Mouse (Mus musculus): ENCODE results near the gene Bank1. TPM values are rescaled to one million over a fixed set of nuclear protein-coding genes. Genes with fewer than 3 reads are reported as not detected.

Gene Bank1
- total RNA-seq, 1 experiment: 0.18 TPM

- no peak for TF ChIP-seq ZNF384 (IDR thresholded peaks at IDR 0.05; ENCODE audit: low read depth, low read length)
- TF ChIP-seq CHD2 (IDR thresholded peaks at IDR 0.05; ENCODE audit: low read depth, low read length): no peak
- no peak for TF ChIP-seq MAFK (IDR thresholded peaks at IDR 0.05; ENCODE audit: insufficient read depth, low read depth, low read length)
- no peak for TF ChIP-seq HCFC1 (IDR thresholded peaks at IDR 0.05; ENCODE audit: borderline replicate concordance, insufficient read depth, low read length)
- TF ChIP-seq ZC3H11A (IDR thresholded peaks at IDR 0.05; ENCODE audit: borderline replicate concordance, low read depth, low read length): no peak
- Histone ChIP-seq H3K36me3 (ENCODE audit: control insufficient read depth, insufficient read depth, low read length, poor library complexity, severe bottlenecking) (no peaks in the 10 kb centered on the region), H3K9ac (ENCODE audit: insufficient read depth, low read depth, low read length, poor library complexity, severe bottlenecking) (no peak overlapping the region), H3K27ac (ENCODE audit: insufficient read depth, low read depth, low read length, poor library complexity, severe bottlenecking) (no peak overlapping the region), H3K4me1 (ENCODE audit: control insufficient read depth in 2 of 2, insufficient read depth in 2 of 2, low read length in 2 of 2, poor library complexity in 1 of 2) (no peaks in the 10 kb centered on the region), H3K4me3 (ENCODE audit: insufficient read depth in 1 of 2, low read depth in 1 of 2, low read length in 2 of 2, poor library complexity in 1 of 2, severe bottlenecking in 1 of 2) (no peak overlapping the region), H3K9me3 (ENCODE audit: control insufficient read depth, insufficient read depth, low read depth, low read length) (no peaks in the 10 kb centered on the region)
- in situ Hi-C loops (cut with MboI; ENCODE audit: low sequenced_read_pairs in 2 of 2, unreplicated experiment in 2 of 2): no loop called here
- DNase-seq (ENCODE audit: low read depth, low spot score): no peak
Measured at GRCm38 (mm10) chr3:136040041-136040440, 285.8 kb downstream of the Bank1 start.

GRCm38 (mm10) chr3:136039446-136039845 is 286.4 kb downstream of the Bank1 start:
- H3K4me1 ChIP-seq (ENCODE audit: control insufficient read depth in 2 of 2, insufficient read depth in 2 of 2, low read length in 2 of 2, poor library complexity in 1 of 2): no peaks in the 10 kb centered on the region
- no peak for DNase-seq (ENCODE audit: low read depth, low spot score)
- no peaks in the 10 kb centered on the region for H3K9me3 ChIP-seq (ENCODE audit: control insufficient read depth, insufficient read depth, low read depth, low read length)
- H3K9ac ChIP-seq (ENCODE audit: insufficient read depth, low read depth, low read length, poor library complexity, severe bottlenecking): no peak overlapping the region
- H3K36me3 ChIP-seq (ENCODE audit: control insufficient read depth, insufficient read depth, low read length, poor library complexity, severe bottlenecking): no peaks in the 10 kb centered on the region
- H3K27ac ChIP-seq (ENCODE audit: insufficient read depth, low read depth, low read length, poor library complexity, severe bottlenecking): no peak overlapping the region
- TF ChIP-seq ZNF384 (IDR thresholded peaks at IDR 0.05; ENCODE audit: low read depth, low read length) (no peak), HCFC1 (IDR thresholded peaks at IDR 0.05; ENCODE audit: borderline replicate concordance, insufficient read depth, low read length) (no peak), MAFK (IDR thresholded peaks at IDR 0.05; ENCODE audit: insufficient read depth, low read depth, low read length) (no peak), ZC3H11A (IDR thresholded peaks at IDR 0.05; ENCODE audit: borderline replicate concordance, low read depth, low read length) (no peak), CHD2 (IDR thresholded peaks at IDR 0.05; ENCODE audit: low read depth, low read length) (no peak)
- H3K4me3 ChIP-seq (ENCODE audit: insufficient read depth in 1 of 2, low read depth in 1 of 2, low read length in 2 of 2, poor library complexity in 1 of 2, severe bottlenecking in 1 of 2): no peak overlapping the region
- in situ Hi-C loops (cut with MboI; ENCODE audit: low sequenced_read_pairs in 2 of 2, unreplicated experiment in 2 of 2): no loop called here

GRCm38 (mm10) chr3:136037254-136037653 is 288.6 kb downstream of the Bank1 start:
- Histone ChIP-seq H3K36me3 (ENCODE audit: control insufficient read depth, insufficient read depth, low read length, poor library complexity, severe bottlenecking) (no peaks in the 10 kb centered on the region), H3K27ac (ENCODE audit: insufficient read depth, low read depth, low read length, poor library complexity, severe bottlenecking) (no peak overlapping the region), H3K9me3 (ENCODE audit: control insufficient read depth, insufficient read depth, low read depth, low read length) (no peaks in the 10 kb centered on the region), H3K4me3 (ENCODE audit: insufficient read depth in 1 of 2, low read depth in 1 of 2, low read length in 2 of 2, poor library complexity in 1 of 2, severe bottlenecking in 1 of 2) (no peak overlapping the region), H3K4me1 (ENCODE audit: control insufficient read depth in 2 of 2, insufficient read depth in 2 of 2, low read length in 2 of 2, poor library complexity in 1 of 2) (no peaks in the 10 kb centered on the region), H3K9ac (ENCODE audit: insufficient read depth, low read depth, low read length, poor library complexity, severe bottlenecking) (no peak overlapping the region)
- TF ChIP-seq ZNF384 (IDR thresholded peaks at IDR 0.05; ENCODE audit: low read depth, low read length) (no peak), CHD2 (IDR thresholded peaks at IDR 0.05; ENCODE audit: low read depth, low read length) (no peak), HCFC1 (IDR thresholded peaks at IDR 0.05; ENCODE audit: borderline replicate concordance, insufficient read depth, low read length) (no peak), ZC3H11A (IDR thresholded peaks at IDR 0.05; ENCODE audit: borderline replicate concordance, low read depth, low read length) (no peak), MAFK (IDR thresholded peaks at IDR 0.05; ENCODE audit: insufficient read depth, low read depth, low read length) (no peak)
- no peak for DNase-seq (ENCODE audit: low read depth, low spot score)
- in situ Hi-C loops (cut with MboI; ENCODE audit: low sequenced_read_pairs in 2 of 2, unreplicated experiment in 2 of 2): no loop called here

- in situ Hi-C loops (cut with MboI; ENCODE audit: low sequenced_read_pairs in 2 of 2, unreplicated experiment in 2 of 2): no loop called here
- no peak overlapping the region for H3K9ac ChIP-seq (ENCODE audit: insufficient read depth, low read depth, low read length, poor library complexity, severe bottlenecking)
- no peaks in the 10 kb centered on the region for H3K36me3 ChIP-seq (ENCODE audit: control insufficient read depth, insufficient read depth, low read length, poor library complexity, severe bottlenecking)
- H3K9me3 ChIP-seq (ENCODE audit: control insufficient read depth, insufficient read depth, low read depth, low read length): no peaks in the 10 kb centered on the region
- TF ChIP-seq CHD2 (IDR thresholded peaks at IDR 0.05; ENCODE audit: low read depth, low read length): no peak
- TF ChIP-seq HCFC1 (IDR thresholded peaks at IDR 0.05; ENCODE audit: borderline replicate concordance, insufficient read depth, low read length): no peak
- TF ChIP-seq MAFK (IDR thresholded peaks at IDR 0.05; ENCODE audit: insufficient read depth, low read depth, low read length): no peak
- TF ChIP-seq ZNF384 (IDR thresholded peaks at IDR 0.05; ENCODE audit: low read depth, low read length): no peak
- no peak for TF ChIP-seq ZC3H11A (IDR thresholded peaks at IDR 0.05; ENCODE audit: borderline replicate concordance, low read depth, low read length)
- DNase-seq (ENCODE audit: low read depth, low spot score): no peak
- no peaks in the 10 kb centered on the region for H3K4me1 ChIP-seq (ENCODE audit: control insufficient read depth in 2 of 2, insufficient read depth in 2 of 2, low read length in 2 of 2, poor library complexity in 1 of 2)
- H3K4me3 ChIP-seq (ENCODE audit: insufficient read depth in 1 of 2, low read depth in 1 of 2, low read length in 2 of 2, poor library complexity in 1 of 2, severe bottlenecking in 1 of 2): no peak overlapping the region
- no peak overlapping the region for H3K27ac ChIP-seq (ENCODE audit: insufficient read depth, low read depth, low read length, poor library complexity, severe bottlenecking)
Measured at GRCm38 (mm10) chr3:136035784-136036183, 290.1 kb downstream of the Bank1 start.

- no peak for TF ChIP-seq ZC3H11A (IDR thresholded peaks at IDR 0.05; ENCODE audit: borderline replicate concordance, low read depth, low read length)
- no peak for TF ChIP-seq CHD2 (IDR thresholded peaks at IDR 0.05; ENCODE audit: low read depth, low read length)
- no peak for TF ChIP-seq ZNF384 (IDR thresholded peaks at IDR 0.05; ENCODE audit: low read depth, low read length)
- no peak for TF ChIP-seq MAFK (IDR thresholded peaks at IDR 0.05; ENCODE audit: insufficient read depth, low read depth, low read length)
- no peak for TF ChIP-seq HCFC1 (IDR thresholded peaks at IDR 0.05; ENCODE audit: borderline replicate concordance, insufficient read depth, low read length)
- H3K4me1 ChIP-seq (ENCODE audit: control insufficient read depth in 2 of 2, insufficient read depth in 2 of 2, low read length in 2 of 2, poor library complexity in 1 of 2): no peaks in the 10 kb centered on the region
- no peak overlapping the region for H3K4me3 ChIP-seq (ENCODE audit: insufficient read depth in 1 of 2, low read depth in 1 of 2, low read length in 2 of 2, poor library complexity in 1 of 2, severe bottlenecking in 1 of 2)
- in situ Hi-C loops (cut with MboI; ENCODE audit: low sequenced_read_pairs in 2 of 2, unreplicated experiment in 2 of 2): no loop called here
- H3K36me3 ChIP-seq (ENCODE audit: control insufficient read depth, insufficient read depth, low read length, poor library complexity, severe bottlenecking): no peaks in the 10 kb centered on the region
- DNase-seq (ENCODE audit: low read depth, low spot score): no peak
- H3K9ac ChIP-seq (ENCODE audit: insufficient read depth, low read depth, low read length, poor library complexity, severe bottlenecking): no peak overlapping the region
- no peaks in the 10 kb centered on the region for H3K9me3 ChIP-seq (ENCODE audit: control insufficient read depth, insufficient read depth, low read depth, low read length)
- no peak overlapping the region for H3K27ac ChIP-seq (ENCODE audit: insufficient read depth, low read depth, low read length, poor library complexity, severe bottlenecking)
Measured at GRCm38 (mm10) chr3:136024876-136025275, 301.0 kb downstream of the Bank1 start.
